Comparison of ENCODE assay signal across 11 mouse cellular contexts in genomic region chr4:124983893-124984526, GRCm38 (mm10). TPM values are rescaled to one million over a fixed set of nuclear protein-coding genes. Genes with fewer than 3 reads are reported as not detected.
DNase-seq lines count a peak whose midpoint lies in the region; ATAC-seq and TF ChIP-seq lines count a peak whose summit lies in the region.
"Had no signal": no experiment of that assay in that cellular context is flagged by ENCODE, and none has a peak within 500 bp of the region (broad histone marks: within the 10 kb centered on the region; RNA-seq: fewer than 3 reads in every experiment).

No protein-coding gene starts in this region.

- H3K27ac ChIP-seq in intestine, postnatal 0 days (ENCODE audit: low read depth, low read length): no peak overlapping the region
- no peak overlapping the region for H3K27ac ChIP-seq in intestine, embryonic 16.5 days (ENCODE audit: low read length)
- H3K27ac ChIP-seq in MEL (ENCODE audit: control insufficient read depth, low read depth, low read length): no peak overlapping the region
- H3K27ac ChIP-seq in limb, embryonic 10.5 days: no peak overlapping the region
- H3K27ac ChIP-seq: neural tube, embryonic 12.5 days had no signal

- H3K79me2 ChIP-seq in MEL (ENCODE audit: control insufficient read depth, insufficient read depth, low read length, poor library complexity): no peaks in the 10 kb centered on the region

- no peak for ATAC-seq in intestine, postnatal 0 days
- ATAC-seq in intestine, embryonic 16.5 days: no peak

- no peaks in the 10 kb centered on the region for H3K36me3 ChIP-seq in intestine, postnatal 0 days (ENCODE audit: control insufficient read depth, insufficient read depth)
- H3K36me3 ChIP-seq in intestine, embryonic 16.5 days (ENCODE audit: control insufficient read depth, insufficient read depth, low read length): no peaks in the 10 kb centered on the region
- no peaks in the 10 kb centered on the region for H3K36me3 ChIP-seq in MEL (ENCODE audit: control insufficient read depth in 1 of 2, insufficient read depth in 2 of 2, low read length in 2 of 2)
- no peaks in the 10 kb centered on the region for H3K36me3 ChIP-seq in limb, embryonic 10.5 days
- H3K36me3 ChIP-seq: forebrain, embryonic 10.5 days; neural tube, embryonic 12.5 days had no signal

- no peaks in the 10 kb centered on the region for H3K4me1 ChIP-seq in intestine, postnatal 0 days (replicated peaks; ENCODE audit: control insufficient read depth, insufficient read depth, low read length)
- H3K4me1 ChIP-seq in intestine, embryonic 16.5 days (ENCODE audit: control insufficient read depth, insufficient read depth, low read length): peaks cover 16% of the 10 kb centered on the region
- H3K4me1 ChIP-seq in MEL (ENCODE audit: control insufficient read depth in 1 of 2, insufficient read depth in 2 of 2, low read length in 2 of 2): no peaks in the 10 kb centered on the region
- H3K4me1 ChIP-seq in limb, embryonic 10.5 days: peaks cover 58% of the 10 kb centered on the region

- 20% methylated on average over 9 of the region's 9 CpGs for WGBS in intestine, postnatal 0 days
- 20% methylated on average over 9 of the region's 9 CpGs for WGBS in intestine, embryonic 16.5 days
- WGBS in limb, embryonic 10.5 days: 23% methylated on average over 9 of the region's 9 CpGs

- H3K4me3 ChIP-seq in intestine, postnatal 0 days (ENCODE audit: low read depth, low read length): no peak overlapping the region
- no peak overlapping the region for H3K4me3 ChIP-seq in intestine, embryonic 16.5 days (ENCODE audit: low read length)
- H3K4me3 ChIP-seq in MEL (ENCODE audit: control insufficient read depth in 1 of 2, insufficient read depth in 1 of 2, low read depth in 2 of 2, low read length in 2 of 2): no peak overlapping the region
- H3K4me3 ChIP-seq in limb, embryonic 10.5 days: no peak overlapping the region
- H3K4me3 ChIP-seq: neural tube, embryonic 12.5 days had no signal

- no peak overlapping the region for H3K9ac ChIP-seq in intestine, postnatal 0 days (ENCODE audit: low read depth, low read length)
- no peak overlapping the region for H3K9ac ChIP-seq in intestine, embryonic 16.5 days (ENCODE audit: low read depth, low read length)
- no peak overlapping the region for H3K9ac ChIP-seq in MEL (ENCODE audit: control insufficient read depth, low read depth, low read length, poor library complexity, severe bottlenecking)
- H3K9ac ChIP-seq: neural tube, embryonic 12.5 days had no signal

- peak; percentile 61 for TF ChIP-seq CTCF in intestine, postnatal 0 days (IDR thresholded peaks at IDR 0.05; ENCODE audit: low read depth)
- peak; percentile 37 to 68 (median 55) for TF ChIP-seq CTCF in MEL (IDR thresholded peaks at IDR 0.05 in 2 of 3, conservative IDR thresholded peaks at IDR 0.05 in 1 of 3; ENCODE audit: control insufficient read depth in 1 of 3, insufficient read depth in 1 of 3, low read depth in 2 of 3, low read length in 3 of 3, poor library complexity in 1 of 3, severe bottlenecking in 1 of 3)

- H3K27me3 ChIP-seq in intestine, postnatal 0 days (replicated peaks; ENCODE audit: control insufficient read depth, insufficient read depth, low read length): peaks cover 55% of the 10 kb centered on the region
- H3K27me3 ChIP-seq in intestine, embryonic 16.5 days (replicated peaks; ENCODE audit: control insufficient read depth, insufficient read depth, low read length): peaks cover 55% of the 10 kb centered on the region
- H3K27me3 ChIP-seq in MEL (ENCODE audit: control insufficient read depth in 1 of 2, insufficient read depth in 2 of 2, low read length in 2 of 2): no peaks in the 10 kb centered on the region
- H3K27me3 ChIP-seq in limb, embryonic 10.5 days (ENCODE audit: low read depth, poor library complexity, severe bottlenecking): peaks cover 100% of the 10 kb centered on the region

- H3K9me3 ChIP-seq in intestine, postnatal 0 days (ENCODE audit: control insufficient read depth): no peaks in the 10 kb centered on the region
- H3K9me3 ChIP-seq in intestine, embryonic 16.5 days (ENCODE audit: control insufficient read depth, low read length): no peaks in the 10 kb centered on the region
- H3K9me3 ChIP-seq in MEL (replicated peaks; ENCODE audit: insufficient read depth, low read length): no peaks in the 10 kb centered on the region
- H3K9me3 ChIP-seq in limb, embryonic 10.5 days (replicated peaks): no peaks in the 10 kb centered on the region
- H3K9me3 ChIP-seq: forebrain, embryonic 10.5 days; neural tube, embryonic 12.5 days had no signal

- H3K4me2 ChIP-seq in intestine, postnatal 0 days (replicated peaks; ENCODE audit: low read depth): no peak overlapping the region
- H3K4me2 ChIP-seq in intestine, embryonic 16.5 days (ENCODE audit: low read depth, low read length): no peak overlapping the region
- H3K4me2 ChIP-seq: neural tube, embryonic 12.5 days had no signal

- TF ChIP-seq RAD21 in MEL (IDR thresholded peaks at IDR 0.05; ENCODE audit: low read depth, low read length): peak; percentile 28

- TF ChIP-seq EP300 in MEL (IDR thresholded peaks at IDR 0.05; ENCODE audit: low read depth in 1 of 2, low read length in 2 of 2): no peak

- TF ChIP-seq POLR2A in MEL (IDR thresholded peaks at IDR 0.05; ENCODE audit: control insufficient read depth in 1 of 2, insufficient read depth in 1 of 2, low read depth in 1 of 2, low read length in 2 of 2, poor library complexity in 1 of 2): no peak

- peak; percentile 59 for DNase-seq in 416B (ENCODE audit: low read depth)
- DNase-seq in MEL (ENCODE audit: low read depth, low spot score): peak; percentile 48
- DNase-seq in limb, embryonic 10.5 days (ENCODE audit: low spot score): peak; percentile 57
- DNase-seq in T-cell, adult 2 months (ENCODE audit: low spot score): no peak
- no peak for DNase-seq in natural killer cell, adult 2 months (ENCODE audit: low spot score in 2 of 2)
- DNase-seq in Muller cell, postnatal 12 days (ENCODE audit: inconsistent ontology term): no peak
- DNase-seq: heart, postnatal 36 days had no signal

TF ChIP-seq in MEL, 35 proteins besides CTCF, POLR2A, EP300 and RAD21:
- TF ChIP-seq TAL1 (IDR thresholded peaks at IDR 0.05; ENCODE audit: low read length) (no peak), USF1 (IDR thresholded peaks at IDR 0.05; ENCODE audit: low read depth, low read length) (no peak), MAFK (IDR thresholded peaks at IDR 0.05; ENCODE audit: borderline replicate concordance, low read depth, low read length) (no peak), SMC3 (IDR thresholded peaks at IDR 0.05; ENCODE audit: low read depth, low read length) (peak; percentile 26; the same call in 1 of the 2 replicates)

RNA-seq across cellular contexts. Expression of gene Rspo1, which starts 2.2 kb away (rescaled TPM):
- 5.5 and 5.7 TPM in 2 replicates for polyA plus RNA-seq in intestine, postnatal 0 days (2015; fragmentation: Nextera tagmentation; extraction: Ambion mirVana)
- polyA plus RNA-seq in intestine, embryonic 16.5 days (2015; fragmentation: Nextera tagmentation; extraction: Ambion mirVana): 6.0 and 8.0 TPM in 2 replicates
- not detected in 2 replicates for total RNA-seq in MEL (2012; rRNA removed)
- not detected for polyA plus RNA-seq in MEL (2012; ENCODE audit: insufficient read depth in 1 of 2, insufficient read length in 2 of 2, low read depth in 1 of 2, low replicate concordance in 2 of 2, missing spikeins in 1 of 2)
- polyA plus RNA-seq in limb, embryonic 10.5 days (2016; fragmentation: Nextera tagmentation; extraction: Ambion mirVana): 4.8 and 6.3 TPM in 2 replicates

RNA-seq across cellular contexts. Expression of gene Gnl2, which starts 32.4 kb away (rescaled TPM):
- polyA plus RNA-seq in intestine, postnatal 0 days (2015; fragmentation: Nextera tagmentation; extraction: Ambion mirVana): 28.6 and 30.9 TPM in 2 replicates
- 61.8 and 64.6 TPM in 2 replicates for polyA plus RNA-seq in intestine, embryonic 16.5 days (2015; fragmentation: Nextera tagmentation; extraction: Ambion mirVana)
- 80.3 and 83.9 TPM in 2 replicates for total RNA-seq in MEL (2012; rRNA removed)
- polyA plus RNA-seq in MEL (2012; ENCODE audit: insufficient read depth in 1 of 2, insufficient read length in 2 of 2, low read depth in 1 of 2, low replicate concordance in 2 of 2, missing spikeins in 1 of 2): 100 to 1,000 TPM; 110 to 226 TPM
- 83.5 and 83.7 TPM in 2 replicates for polyA plus RNA-seq in limb, embryonic 10.5 days (2016; fragmentation: Nextera tagmentation; extraction: Ambion mirVana)

RNA-seq across cellular contexts. Expression of gene Cdca8, which starts 44.9 kb away (rescaled TPM):
- 26.3 and 28.1 TPM in 2 replicates for polyA plus RNA-seq in intestine, postnatal 0 days (2015; fragmentation: Nextera tagmentation; extraction: Ambion mirVana)
- 105 and 126 TPM in 2 replicates for polyA plus RNA-seq in intestine, embryonic 16.5 days (2015; fragmentation: Nextera tagmentation; extraction: Ambion mirVana)
- total RNA-seq in MEL (2012; rRNA removed): 108 and 112 TPM in 2 replicates
- polyA plus RNA-seq in MEL (2012; ENCODE audit: insufficient read depth in 1 of 2, insufficient read length in 2 of 2, low read depth in 1 of 2, low replicate concordance in 2 of 2, missing spikeins in 1 of 2): 100 to 1,000 TPM in 1 of 2 experiments, not detected in 1; 202 TPM
- polyA plus RNA-seq in limb, embryonic 10.5 days (2016; fragmentation: Nextera tagmentation; extraction: Ambion mirVana): 221 and 226 TPM in 2 replicates

RNA-seq across cellular contexts. Expression of gene 9930104L06Rik, which starts 47.2 kb away (rescaled TPM):
- 4.3 and 4.7 TPM in 2 replicates for polyA plus RNA-seq in intestine, postnatal 0 days (2015; fragmentation: Nextera tagmentation; extraction: Ambion mirVana)
- 9.1 and 9.3 TPM in 2 replicates for polyA plus RNA-seq in intestine, embryonic 16.5 days (2015; fragmentation: Nextera tagmentation; extraction: Ambion mirVana)
- 12.2 and 17.3 TPM in 2 replicates for total RNA-seq in MEL (2012; rRNA removed)
- polyA plus RNA-seq in MEL (2012; ENCODE audit: insufficient read depth in 1 of 2, insufficient read length in 2 of 2, low read depth in 1 of 2, low replicate concordance in 2 of 2, missing spikeins in 1 of 2): 10 to 100 TPM in 1 of 2 experiments, not detected in 1; 15.5 TPM
- 14.6 and 17.0 TPM in 2 replicates for polyA plus RNA-seq in limb, embryonic 10.5 days (2016; fragmentation: Nextera tagmentation; extraction: Ambion mirVana)

Comparison
In these comparisons a context has a peak if more than half of its experiments do, and no peak if none do; other contexts are left out.
1. DNase-seq: peak in 416B (single experiment), MEL (single experiment) and limb, embryonic 10.5 days (single experiment); none in T-cell, adult 2 months (single experiment), natural killer cell, adult 2 months (0 of 2) and Muller cell, postnatal 12 days (single experiment).